12 mouse cellular contexts compared by ENCODE assay signal in the genomic region with DNA sequence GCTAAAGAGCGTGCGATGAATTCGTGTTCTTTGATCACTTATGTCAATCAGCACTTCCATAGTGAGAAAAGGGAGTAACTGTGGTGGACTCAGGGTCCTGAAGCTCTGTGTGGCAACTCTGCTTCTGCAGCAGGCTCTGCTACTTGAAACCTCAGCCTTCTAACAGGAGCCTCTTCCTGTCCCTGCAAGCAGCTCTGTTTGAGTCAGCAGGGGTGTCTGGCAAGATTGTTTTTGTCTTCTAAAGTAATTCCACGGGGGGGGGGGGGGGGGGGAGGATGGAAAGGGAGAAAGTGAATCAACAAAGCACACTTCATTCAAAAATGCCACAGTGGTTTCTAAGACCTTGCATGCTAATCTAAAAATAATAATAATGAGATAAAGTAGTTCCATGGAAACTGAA.
"Had no signal": no experiment of that assay in that cellular context is flagged by ENCODE, and none has a peak within 500 bp of the region (broad histone marks: within the 10 kb centered on the region; RNA-seq: fewer than 3 reads in every experiment).

No protein-coding gene starts in this region.

- ATAC-seq: midbrain, embryonic 13.5 days had no signal

- H3K27me3 ChIP-seq: limb, embryonic 12.5 days; liver, embryonic 13.5 days; midbrain, embryonic 13.5 days; neural tube, embryonic 15.5 days had no signal

- H3K9me3 ChIP-seq: limb, embryonic 12.5 days; liver, embryonic 13.5 days; midbrain, embryonic 13.5 days; neural tube, embryonic 15.5 days had no signal

- H3K27ac ChIP-seq: kidney, postnatal 0 days; layer of hippocampus, adult 2 months; limb, embryonic 12.5 days; liver, embryonic 13.5 days; midbrain, embryonic 13.5 days; neural tube, embryonic 15.5 days had no signal

- H3K4me3 ChIP-seq: layer of hippocampus, adult 2 months; limb, embryonic 12.5 days; liver, embryonic 13.5 days; midbrain, embryonic 13.5 days; myocyte; neural tube, embryonic 15.5 days had no signal

- H3K4me2 ChIP-seq: limb, embryonic 12.5 days; liver, embryonic 13.5 days; midbrain, embryonic 13.5 days; neural tube, embryonic 15.5 days had no signal

- H3K36me3 ChIP-seq: liver, embryonic 13.5 days; midbrain, embryonic 13.5 days; neural tube, embryonic 15.5 days had no signal

- H3K4me1 ChIP-seq: liver, embryonic 13.5 days had no signal

- H3K9ac ChIP-seq: limb, embryonic 12.5 days; liver, embryonic 13.5 days; midbrain, embryonic 13.5 days; neural tube, embryonic 15.5 days had no signal

- DNase-seq: kidney, postnatal 4 days; liver; liver, embryonic 13.5 days; lung, adult 18-20 months; thymus, adult 18-20 months; thymus, postnatal 14 days had no signal
